Mouse (Mus musculus): Measurements from ENCODE around the gene Golt1a.

GRCm38 (mm10) chr1:133364022-133364630 lies 54.5 kb downstream of the Golt1a start:
- no peak for TF ChIP-seq CTCF (conservative IDR thresholded peaks at IDR 0.05; ENCODE audit: low read length)
- no peak for TF ChIP-seq NANOG (IDR thresholded peaks at IDR 0.05; ENCODE audit: borderline replicate concordance, low read length)
